Mouse (Mus musculus) G1E (cell line): ENCODE data around the gene Gosr1. TPM values are rescaled to one million over a fixed set of nuclear protein-coding genes. Genes with fewer than 3 reads are reported as not detected.

Experiments
- ATAC-seq: 2 replicates; pipeline ENCODE4 v1.8.0; 2016; ENCODE audit warnings: mild to moderate bottlenecking; ENCODE audit not compliant: insufficient number of reproducible peaks, poor library complexity, low FRiP score, severe bottlenecking; ENCODE audit errors: extremely low read depth
- DNase-seq: peaks from one replicate; pipeline ENCODE4 v3.0.0; 2012; ENCODE audit warnings: low spot score
- H3K27me3 ChIP-seq: 2 replicates; pipeline ENCODE4 v1.6.1; 2012; ENCODE audit warnings: mild to moderate bottlenecking, low read length, inconsistent platforms; ENCODE audit not compliant: insufficient read depth
- H3K36me3 ChIP-seq: replicated peaks from 2 replicates; pipeline ENCODE3; 2012; ENCODE audit warnings: mild to moderate bottlenecking, inconsistent platforms
- H3K4me1 ChIP-seq: 2 replicates; pipeline ENCODE4 v1.6.1; 2012; ENCODE audit warnings: low read depth, low read length, inconsistent platforms, mixed read lengths; ENCODE audit not compliant: insufficient read depth
- H3K4me3 ChIP-seq: 2 replicates; pipeline ENCODE4 v1.5.1; 2012; ENCODE audit warnings: low read depth, mild to moderate bottlenecking, inconsistent platforms, low read length, moderate library complexity, mixed read lengths
- H3K9me3 ChIP-seq: replicated peaks from 2 replicates; pipeline ENCODE4 v1.6.1; 2012; ENCODE audit warnings: inconsistent platforms
- CTCF ChIP-seq: IDR thresholded peaks from 2 replicates; pipeline ENCODE4 v1.5.1; 2012; ENCODE audit warnings: low read depth, low read length, inconsistent platforms, mixed read lengths
- GATA1 ChIP-seq: IDR thresholded peaks from 2 replicates; pipeline ENCODE4 v1.6.1; 2012; ENCODE audit warnings: borderline replicate concordance, low read length, inconsistent platforms, mixed read lengths
- GATA2 ChIP-seq: IDR thresholded peaks from 2 replicates; pipeline ENCODE4 v1.6.1; 2012; ENCODE audit warnings: low read depth, low read length, inconsistent platforms, borderline replicate concordance
- POLR2AphosphoS5 ChIP-seq: IDR thresholded peaks from 2 replicates; pipeline ENCODE4 v1.6.1; 2012; ENCODE audit warnings: low read depth, low read length, inconsistent platforms; ENCODE audit not compliant: insufficient replicate concordance
- TAL1 ChIP-seq: conservative IDR thresholded peaks from 2 replicates; pipeline ENCODE4 v1.6.1; 2012; ENCODE audit warnings: low read depth, low read length, inconsistent platforms, mixed read lengths
- polyA plus RNA-seq: library from polyadenylated mRNA; stranded (reverse); fragments of >175 nt; gene quantifications from 2 replicates; pipeline ENCODE4 v1.2.3, GENCODE M21; 2012
- total RNA-seq, 2 experiments: library from RNA; stranded (forward) in 1 of 2; stranded (reverse) in 1 of 2; fragments of 200-1000 nt in 1 of 2; fragments of >200 nt in 1 of 2; fragmentation: Nextera tagmentation in 1 of 2; gene quantifications; 2 replicates each; pipeline ENCODE4 v1.2.3; 2014 to 2017

Gene Gosr1
- total and polyA plus RNA-seq, 3 experiments: 2.7 to 52.7 (median 39.0) TPM

GRCm38 (mm10) chr11:76709625-76710452 is 53.5 kb downstream of the Gosr1 start:
- Histone ChIP-seq H3K9me3 (no peaks in the 10 kb centered on the region), H3K4me1 (no peaks in the 10 kb centered on the region), H3K36me3 (no peaks in the 10 kb centered on the region), H3K27me3 (peaks cover 15% of the 10 kb centered on the region), H3K4me3 (no peak overlapping the region)
- TF ChIP-seq TAL1 (no peak), GATA2 (no peak), POLR2AphosphoS5 (no peak), GATA1 (no peak), CTCF (no peak)
- DNase-seq (no peak), ATAC-seq (no peak)

GRCm38 (mm10) chr11:76708881-76709280 is 54.5 kb downstream of the Gosr1 start:
- Histone ChIP-seq H3K27me3 (peaks cover 22% of the 10 kb centered on the region), H3K9me3 (no peaks in the 10 kb centered on the region), H3K4me1 (no peaks in the 10 kb centered on the region), H3K4me3 (no peak overlapping the region), H3K36me3 (no peaks in the 10 kb centered on the region)
- no peak for TF ChIP-seq CTCF
- DNase-seq: no peak
- no peak for ATAC-seq

- Histone ChIP-seq H3K4me1 (no peaks in the 10 kb centered on the region), H3K4me3 (no peak overlapping the region), H3K27me3 (peaks cover 30% of the 10 kb centered on the region), H3K9me3 (no peaks in the 10 kb centered on the region), H3K36me3 (no peaks in the 10 kb centered on the region)
- ATAC-seq (no peak), DNase-seq (no peak)
- TF ChIP-seq GATA2 (no peak), GATA1 (no peak), POLR2AphosphoS5 (no peak), TAL1 (no peak), CTCF (no peak)
These were observed 55.3 kb downstream of the Gosr1 start for GRCm38 (mm10) chr11:76708066-76708465.

DNA sequence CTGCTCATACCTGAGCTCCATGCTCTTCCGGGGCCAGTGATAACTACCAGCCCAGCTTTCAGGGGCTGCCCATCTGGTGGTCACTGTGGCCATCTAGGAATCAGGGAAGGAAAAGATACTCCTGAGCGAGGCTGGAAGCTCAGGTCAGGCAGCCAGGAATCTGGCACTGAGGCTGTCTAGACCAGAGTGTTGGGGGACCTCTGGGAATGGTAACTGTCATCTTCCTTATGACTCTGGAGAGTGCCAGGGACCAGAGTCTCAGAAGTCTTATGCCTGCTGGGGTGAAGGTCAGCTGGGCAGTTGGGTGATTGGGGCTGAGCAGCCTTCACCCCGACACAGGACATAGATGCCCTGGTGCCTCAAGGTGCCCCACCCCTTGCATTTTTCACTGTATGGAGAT is 55.7 kb downstream of the Gosr1 start:
- TF ChIP-seq TAL1 (no peak), GATA2 (no peak), CTCF (no peak), POLR2AphosphoS5 (no peak), GATA1 (no peak)
- H3K4me3 ChIP-seq: no peak overlapping the region
- ATAC-seq (no peak), DNase-seq (no peak)
- H3K4me1 ChIP-seq: no peaks in the 10 kb centered on the region
- no peaks in the 10 kb centered on the region for H3K9me3 ChIP-seq
- H3K36me3 ChIP-seq: no peaks in the 10 kb centered on the region
- H3K27me3 ChIP-seq: peaks cover 31% of the 10 kb centered on the region

DNA sequence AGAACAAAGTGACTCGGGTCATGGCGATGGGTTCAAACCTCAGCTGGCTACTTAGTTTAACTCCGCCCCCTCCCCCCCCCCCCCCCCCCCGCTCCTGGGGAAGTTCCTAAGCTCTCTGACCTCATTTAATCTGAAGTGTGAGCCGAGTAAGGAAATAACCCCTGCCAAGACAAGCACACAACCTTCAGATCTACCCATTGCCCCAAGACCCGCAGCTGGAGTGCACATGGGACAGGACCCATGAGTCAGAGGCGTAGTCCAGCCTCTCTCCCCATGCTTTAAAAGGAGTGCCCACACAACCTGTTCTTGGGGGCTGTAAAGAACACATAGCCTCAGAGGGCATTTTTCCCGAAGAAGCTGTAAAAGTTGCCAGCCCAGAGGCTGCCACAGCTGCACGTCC is 63.8 kb downstream of the Gosr1 start:
- no peak for DNase-seq
- TF ChIP-seq POLR2AphosphoS5 (no peak), GATA2 (no peak), TAL1 (no peak), CTCF (no peak), GATA1 (no peak)
- no peaks in the 10 kb centered on the region for H3K4me1 ChIP-seq
- no peak for ATAC-seq
- H3K36me3 ChIP-seq: no peaks in the 10 kb centered on the region
- H3K27me3 ChIP-seq: peaks cover 24% of the 10 kb centered on the region
- no peak overlapping the region for H3K4me3 ChIP-seq
- no peaks in the 10 kb centered on the region for H3K9me3 ChIP-seq

GRCm38 (mm10) chr11:76695810-76696209 is 67.6 kb downstream of the Gosr1 start:
- Histone ChIP-seq H3K36me3 (no peaks in the 10 kb centered on the region), H3K4me3 (no peak overlapping the region), H3K9me3 (no peaks in the 10 kb centered on the region), H3K27me3 (peaks cover 10% of the 10 kb centered on the region), H3K4me1 (no peaks in the 10 kb centered on the region)
- ATAC-seq: no peak
- DNase-seq: no peak
- TF ChIP-seq GATA2: no peak
- no peak for TF ChIP-seq CTCF
- TF ChIP-seq POLR2AphosphoS5: no peak
- no peak for TF ChIP-seq TAL1
- no peak for TF ChIP-seq GATA1

GRCm38 (mm10) chr11:76692096-76692495 is 71.3 kb downstream of the Gosr1 start:
- Histone ChIP-seq H3K4me1 (no peaks in the 10 kb centered on the region), H3K4me3 (no peak overlapping the region), H3K36me3 (no peaks in the 10 kb centered on the region), H3K27me3 (peaks cover 2% of the 10 kb centered on the region), H3K9me3 (no peaks in the 10 kb centered on the region)
- DNase-seq: no peak
- TF ChIP-seq CTCF: no peak
- no peak for TF ChIP-seq TAL1
- TF ChIP-seq GATA1: no peak
- TF ChIP-seq POLR2AphosphoS5: no peak
- no peak for TF ChIP-seq GATA2
- no peak for ATAC-seq
